Mouse (Mus musculus) heart, embryonic 14.5 days (tissue): ENCODE measurements at regions not wholly inside any gene's neighbourhood (a gene's known extent, or its start where the extent isn't known, plus 50 kb on each side); places are given as distances from the start of the nearest gene placed in this dataset.

Source experiments
- ATAC-seq: fragments of 200-750 bp; cut with Nextera tagmentation; 2 replicates; pipeline ENCODE4 v1.8.0; 2017; ENCODE audit warnings: low read depth, moderate TSS enrichment; ENCODE audit not compliant: insufficient number of reproducible peaks, insufficient read depth, low FRiP score
- H3K27ac ChIP-seq, 2 experiments: fragments of 200-500 bp in 1 of 2; fragments of 300-500 bp in 1 of 2; sonication (generic) in 1 of 2; replicated peaks in 1 of 2; 2 replicates each; pipeline ENCODE4 v1.5.1; 2012 to 2014; ENCODE audit warnings: low read depth in 2 of 2, low read length in 2 of 2, control low read depth in 1 of 2, mild to moderate bottlenecking in 1 of 2, mixed read lengths in 1 of 2; ENCODE audit not compliant: control insufficient read depth in 1 of 2, insufficient read depth in 1 of 2
- H3K27me3 ChIP-seq: fragments of 300-500 bp; sonication (generic); 2 replicates; pipeline ENCODE4 v1.6.1; 2014; ENCODE audit warnings: mild to moderate bottlenecking, low read length, control low read depth; ENCODE audit not compliant: control insufficient read depth, insufficient read depth
- H3K36me3 ChIP-seq: fragments of 300-500 bp; sonication (generic); 2 replicates; pipeline ENCODE4 v1.6.1; 2014; ENCODE audit warnings: mild to moderate bottlenecking, control low read depth, low read length, mixed read lengths; ENCODE audit not compliant: control insufficient read depth, insufficient read depth
- H3K4me1 ChIP-seq, 2 experiments: fragments of 200-500 bp in 1 of 2; fragments of 300-500 bp in 1 of 2; sonication (generic) in 1 of 2; 2 replicates each; pipeline ENCODE4 v1.6.1; 2012 to 2014; ENCODE audit warnings: low read length in 2 of 2, control low read depth in 1 of 2, mixed read lengths in 1 of 2; ENCODE audit not compliant: control insufficient read depth in 2 of 2, insufficient read depth in 2 of 2
- H3K4me2 ChIP-seq: fragments of 300-500 bp; sonication (generic); 2 replicates; pipeline ENCODE4 v1.6.1; 2014; ENCODE audit warnings: mild to moderate bottlenecking, low read length
- H3K4me3 ChIP-seq, 2 experiments: fragments of 200-500 bp in 1 of 2; fragments of 300-500 bp in 1 of 2; sonication (generic) in 1 of 2; 2 replicates each; pipeline ENCODE4 v1.5.1; 2012 to 2014; ENCODE audit warnings: low read length in 2 of 2, mild to moderate bottlenecking in 2 of 2, control low read depth in 1 of 2, low read depth in 1 of 2, moderate library complexity in 1 of 2; ENCODE audit not compliant: control insufficient read depth in 1 of 2, insufficient read depth in 1 of 2
- H3K9ac ChIP-seq: fragments of 300-500 bp; sonication (generic); 2 replicates; pipeline ENCODE4 v1.6.1; 2014; ENCODE audit warnings: mild to moderate bottlenecking, low read length
- H3K9me3 ChIP-seq: fragments of 300-500 bp; sonication (generic); 2 replicates; pipeline ENCODE4 v1.6.1; 2016; ENCODE audit warnings: low read length, control low read depth; ENCODE audit not compliant: control insufficient read depth
- WGBS: fragments of 180-500 bp; shearing (Covaris S2); extraction: QIAGEN DNeasy Blood & Tissue Kit; methylation state at CpG from one replicate; pipeline ENCODE4 v1.1.7; 2014; 5-methylcytosine and 5-hydroxymethylcytosine counted together

DNA sequence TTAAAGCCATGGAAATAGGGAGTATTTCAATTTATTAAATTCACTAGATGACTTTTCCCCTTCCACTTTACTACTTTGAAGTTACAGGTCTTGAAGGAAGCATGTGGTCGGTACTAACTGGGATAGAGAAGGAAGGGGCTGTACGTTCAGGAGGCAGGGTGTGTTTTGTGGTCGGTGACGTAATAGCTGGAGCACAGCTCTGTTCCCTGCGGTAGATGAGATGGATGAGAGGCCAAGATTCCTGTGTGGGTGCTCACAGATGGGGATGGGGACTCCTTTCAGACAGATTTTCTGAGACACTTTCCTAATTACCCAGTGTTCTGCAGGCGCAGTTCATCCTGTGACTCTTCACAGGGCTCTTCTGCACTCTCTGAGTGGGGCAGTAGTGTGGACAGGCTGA lies 182.9 kb downstream of the Stk31 start:
- Histone ChIP-seq H3K4me2 (no peak overlapping the region), H3K4me1 (no peaks in the 10 kb centered on the region), H3K9me3 (no peaks in the 10 kb centered on the region), H3K9ac (no peak overlapping the region), H3K27ac (no peak overlapping the region), H3K27me3 (no peaks in the 10 kb centered on the region), H3K36me3 (no peaks in the 10 kb centered on the region), H3K4me3 (no peak overlapping the region)
- 69% methylated on average over 6 of the region's 6 CpGs for WGBS
- no peak for ATAC-seq

DNA sequence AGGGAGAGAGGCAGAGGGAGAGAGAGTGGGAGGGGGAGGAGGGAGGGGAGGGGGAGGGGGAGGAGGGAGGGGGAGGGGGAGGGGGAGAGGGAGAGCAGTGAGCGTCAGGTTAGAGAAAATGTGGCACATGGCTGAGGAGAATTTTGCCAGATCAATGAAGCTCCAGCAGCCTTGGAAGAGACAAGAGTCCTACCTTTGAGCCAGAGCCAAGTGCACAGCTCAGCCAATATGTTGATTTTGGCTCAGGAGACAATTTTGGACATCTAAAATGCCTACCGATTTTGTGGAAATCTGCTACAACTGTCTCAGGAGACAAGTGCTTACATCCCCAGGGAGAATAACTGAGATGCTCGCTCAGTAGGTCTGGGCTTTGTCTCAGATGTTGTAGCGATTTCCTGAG lies 184.3 kb downstream of the Stk31 start:
- ATAC-seq, result no peak

GRCm38 (mm10) chr6:49582040-49582707 lies 186.8 kb downstream of the Stk31 start:
- WGBS, result 51% methylated on average over 8 of the region's 8 CpGs
- no peaks in the 10 kb centered on the region for H3K36me3 ChIP-seq
- H3K4me3 ChIP-seq, result no peak overlapping the region
- no peak overlapping the region for H3K4me2 ChIP-seq
- no peak overlapping the region for H3K27ac ChIP-seq
- ATAC-seq, result no peak
- H3K4me1 ChIP-seq, result no peaks in the 10 kb centered on the region
- no peak overlapping the region for H3K9ac ChIP-seq
- H3K27me3 ChIP-seq, result no peaks in the 10 kb centered on the region
- no peaks in the 10 kb centered on the region for H3K9me3 ChIP-seq

More for the DNA sequence above, 184.3 kb downstream of the Stk31 start:
- Histone ChIP-seq H3K27me3 (no peaks in the 10 kb centered on the region), H3K36me3 (no peaks in the 10 kb centered on the region), H3K4me1 (no peaks in the 10 kb centered on the region), H3K4me2 (no peak overlapping the region), H3K4me3 (no peak overlapping the region), H3K9me3 (no peaks in the 10 kb centered on the region), H3K27ac (no peak overlapping the region), H3K9ac (no peak overlapping the region)
- 53% methylated on average over 4 of the region's 4 CpGs for WGBS

DNA sequence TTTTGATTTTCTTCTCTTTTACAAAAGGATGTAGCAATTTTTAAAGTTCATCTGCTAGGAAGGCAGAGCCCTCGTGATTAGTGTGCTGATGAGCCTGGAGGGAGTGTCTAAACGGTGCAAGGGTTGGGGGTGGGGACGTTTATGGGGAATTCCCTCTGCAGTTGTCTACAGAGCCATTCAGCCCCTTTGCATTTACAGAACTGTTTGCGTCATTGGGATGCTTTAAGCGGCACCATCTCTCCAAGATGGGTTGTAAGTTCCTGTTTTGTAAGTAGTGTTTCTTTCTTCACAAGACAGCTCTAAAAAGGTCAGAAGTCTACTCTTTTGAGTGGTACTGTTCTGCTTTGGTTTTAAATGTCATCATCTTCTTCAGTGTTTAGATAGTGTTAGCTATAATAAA lies 191.1 kb downstream of the Stk31 start:
- H3K27me3 ChIP-seq, result no peaks in the 10 kb centered on the region
- 56% methylated on average over 5 of the region's 5 CpGs for WGBS
- no peak overlapping the region for H3K9ac ChIP-seq
- no peak overlapping the region for H3K4me3 ChIP-seq
- peaks cover 5 to 11% of the 10 kb centered on the region in 2 experiments for H3K4me1 ChIP-seq
- H3K27ac ChIP-seq, result no peak overlapping the region
- ATAC-seq, result no peak
- H3K36me3 ChIP-seq, result no peaks in the 10 kb centered on the region
- H3K9me3 ChIP-seq, result no peaks in the 10 kb centered on the region
- no peak overlapping the region for H3K4me2 ChIP-seq

DNA sequence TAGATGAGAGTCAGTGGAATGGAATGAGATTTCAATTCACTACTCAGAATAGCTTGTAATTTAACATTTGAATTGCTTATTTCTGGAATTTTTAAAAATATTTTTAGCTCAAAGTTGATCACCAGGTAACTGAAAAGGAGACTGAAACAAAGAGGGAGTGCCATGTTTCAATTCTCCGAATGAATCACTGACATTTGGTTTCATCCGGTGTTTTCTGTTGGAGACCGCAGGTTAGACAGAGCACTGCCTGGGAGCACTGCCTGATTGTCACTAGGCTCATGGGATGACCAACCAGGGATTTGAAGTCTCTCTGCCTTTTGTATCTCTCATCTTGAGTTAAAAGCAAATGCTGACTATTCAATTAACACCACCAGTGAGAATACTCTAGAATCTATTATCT lies 193.3 kb downstream of the Stk31 start:
- Histone ChIP-seq H3K4me2 (no peak overlapping the region), H3K27me3 (no peaks in the 10 kb centered on the region), H3K9me3 (no peaks in the 10 kb centered on the region), H3K36me3 (no peaks in the 10 kb centered on the region), H3K9ac (no peak overlapping the region), H3K27ac (no peak overlapping the region), H3K4me1 (peaks cover 6 to 24% of the 10 kb centered on the region in 2 experiments), H3K4me3 (no peak overlapping the region)
- WGBS, result 97% methylated on average over 3 of the region's 3 CpGs
- no peak for ATAC-seq

- ATAC-seq, result peak; percentile 81
- Histone ChIP-seq H3K9me3 (no peaks in the 10 kb centered on the region), H3K27me3 (no peaks in the 10 kb centered on the region), H3K4me1 (peaks cover 6 to 27% of the 10 kb centered on the region in 2 experiments), H3K9ac (no peak overlapping the region), H3K27ac (peak overlapping the region; percentile 43 to 79; a peak in 3 of 4 replicates), H3K4me3 (no peak overlapping the region), H3K36me3 (no peaks in the 10 kb centered on the region), H3K4me2 (peak overlapping the region; percentile 3; the same call in 1 of the 2 replicates)
- WGBS, result 43% methylated on average over 7 of the region's 7 CpGs
Measured at GRCm38 (mm10) chr6:49590927-49591631, 195.7 kb downstream of the Stk31 start.

GRCm38 (mm10) chr6:49591632-49592000 lies 196.2 kb downstream of the Stk31 start:
- WGBS, result 25% methylated on average over 2 of the region's 2 CpGs
- ATAC-seq, result no peak; the same call in 1 of the 2 replicates
- Histone ChIP-seq H3K4me1 (peaks cover 6 to 27% of the 10 kb centered on the region in 2 experiments), H3K4me3 (no peak overlapping the region), H3K36me3 (no peaks in the 10 kb centered on the region), H3K27me3 (no peaks in the 10 kb centered on the region), H3K4me2 (no peak overlapping the region; the same call in 1 of the 2 replicates), H3K9me3 (no peaks in the 10 kb centered on the region), H3K9ac (no peak overlapping the region), H3K27ac (peak overlapping the region in 1 of 2 experiments; percentile 79; a peak in 2 of 4 replicates)
